Mouse (Mus musculus): ENCODE results near the gene Bcas1.

DNA sequence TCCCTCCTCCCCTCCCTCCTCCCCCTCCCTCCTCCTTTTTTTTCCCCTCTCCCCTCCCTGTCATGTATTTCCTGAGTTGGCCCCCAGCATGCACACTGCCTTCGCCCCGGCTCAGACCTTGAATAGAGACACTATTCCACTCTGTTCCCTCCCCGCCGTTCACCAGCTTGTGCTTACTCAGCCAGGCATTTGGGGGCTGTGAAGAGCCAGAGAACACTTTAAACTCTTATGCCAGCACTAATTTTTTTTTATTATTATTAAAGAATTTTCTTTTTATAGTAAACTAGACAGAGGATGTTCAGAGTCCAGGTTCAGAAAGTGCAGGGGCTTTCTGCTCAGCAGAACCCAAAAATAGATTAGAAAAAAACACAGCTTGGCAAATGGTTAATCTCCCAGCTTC lies 37.2 kb upstream of the Bcas1 start:
- TF ChIP-seq CTCF (IDR thresholded peaks at IDR 0.05; ENCODE audit: low read depth, low read length): no peak
- TF ChIP-seq GATA1 (IDR thresholded peaks at IDR 0.05; ENCODE audit: borderline replicate concordance, low read length): no peak
- no peak for TF ChIP-seq POLR2AphosphoS5 (IDR thresholded peaks at IDR 0.05; ENCODE audit: insufficient replicate concordance, low read depth, low read length)
- no peak for TF ChIP-seq TAL1 (conservative IDR thresholded peaks at IDR 0.05; ENCODE audit: low read depth, low read length)
- no peak for TF ChIP-seq GATA2 (IDR thresholded peaks at IDR 0.05; ENCODE audit: borderline replicate concordance, low read depth, low read length)

All from G1E (cell line).